Mouse (Mus musculus) G1E (cell line): ENCODE measurements around the gene Gstm5. TPM values are rescaled to one million over a fixed set of nuclear protein-coding genes. Genes with fewer than 3 reads are reported as not detected.

Source experiments
- ATAC-seq: 2 replicates; pipeline ENCODE4 v1.8.0; 2016; ENCODE audit warnings: mild to moderate bottlenecking; ENCODE audit not compliant: insufficient number of reproducible peaks, poor library complexity, low FRiP score, severe bottlenecking; ENCODE audit errors: extremely low read depth
- DNase-seq: peaks from one replicate; pipeline ENCODE4 v3.0.0; 2012; ENCODE audit warnings: low spot score
- H3K27me3 ChIP-seq: 2 replicates; pipeline ENCODE4 v1.6.1; 2012; ENCODE audit warnings: mild to moderate bottlenecking, low read length, inconsistent platforms; ENCODE audit not compliant: insufficient read depth
- H3K36me3 ChIP-seq: replicated peaks from 2 replicates; pipeline ENCODE3; 2012; ENCODE audit warnings: mild to moderate bottlenecking, inconsistent platforms
- H3K4me1 ChIP-seq: 2 replicates; pipeline ENCODE4 v1.6.1; 2012; ENCODE audit warnings: low read depth, low read length, inconsistent platforms, mixed read lengths; ENCODE audit not compliant: insufficient read depth
- H3K4me3 ChIP-seq: 2 replicates; pipeline ENCODE4 v1.5.1; 2012; ENCODE audit warnings: low read depth, mild to moderate bottlenecking, inconsistent platforms, low read length, moderate library complexity, mixed read lengths
- H3K9me3 ChIP-seq: replicated peaks from 2 replicates; pipeline ENCODE4 v1.6.1; 2012; ENCODE audit warnings: inconsistent platforms
- CTCF ChIP-seq: IDR thresholded peaks from 2 replicates; pipeline ENCODE4 v1.5.1; 2012; ENCODE audit warnings: low read depth, low read length, inconsistent platforms, mixed read lengths
- GATA1 ChIP-seq: IDR thresholded peaks from 2 replicates; pipeline ENCODE4 v1.6.1; 2012; ENCODE audit warnings: borderline replicate concordance, low read length, inconsistent platforms, mixed read lengths
- GATA2 ChIP-seq: IDR thresholded peaks from 2 replicates; pipeline ENCODE4 v1.6.1; 2012; ENCODE audit warnings: low read depth, low read length, inconsistent platforms, borderline replicate concordance
- POLR2AphosphoS5 ChIP-seq: IDR thresholded peaks from 2 replicates; pipeline ENCODE4 v1.6.1; 2012; ENCODE audit warnings: low read depth, low read length, inconsistent platforms; ENCODE audit not compliant: insufficient replicate concordance
- TAL1 ChIP-seq: conservative IDR thresholded peaks from 2 replicates; pipeline ENCODE4 v1.6.1; 2012; ENCODE audit warnings: low read depth, low read length, inconsistent platforms, mixed read lengths
- polyA plus RNA-seq: library from polyadenylated mRNA; stranded (reverse); fragments of >175 nt; gene quantifications from 2 replicates; pipeline ENCODE4 v1.2.3, GENCODE M21; 2012
- total RNA-seq, 2 experiments: library from RNA; stranded (forward) in 1 of 2; stranded (reverse) in 1 of 2; fragments of 200-1000 nt in 1 of 2; fragments of >200 nt in 1 of 2; fragmentation: Nextera tagmentation in 1 of 2; gene quantifications; 2 replicates each; pipeline ENCODE4 v1.2.3; 2014 to 2017

Gene Gstm5
- total and polyA plus RNA-seq, 3 experiments = not detected

- H3K4me3 ChIP-seq = no peak overlapping the region
- peaks cover 2% of the 10 kb centered on the region; the same call in 1 of the 2 replicates for H3K4me1 ChIP-seq
- TF ChIP-seq GATA2 = no peak
- no peak for TF ChIP-seq TAL1
- no peak for TF ChIP-seq POLR2AphosphoS5
- no peak for DNase-seq
- no peak for ATAC-seq
- no peaks in the 10 kb centered on the region for H3K27me3 ChIP-seq
- no peaks in the 10 kb centered on the region for H3K9me3 ChIP-seq
- no peaks in the 10 kb centered on the region for H3K36me3 ChIP-seq
Observed at GRCm38 (mm10) chr3:107939830-107940229, 44.2 kb downstream of the Gstm5 start.

GRCm38 (mm10) chr3:107940524-107940923, 44.9 kb downstream of the Gstm5 start:
- no peak for DNase-seq
- Histone ChIP-seq H3K4me3 (no peak overlapping the region), H3K4me1 (peaks cover 2% of the 10 kb centered on the region; the same call in 1 of the 2 replicates), H3K36me3 (no peaks in the 10 kb centered on the region), H3K9me3 (no peaks in the 10 kb centered on the region), H3K27me3 (no peaks in the 10 kb centered on the region)
- TF ChIP-seq GATA1 = no peak
- TF ChIP-seq TAL1 = no peak
- no peak for ATAC-seq

DNA sequence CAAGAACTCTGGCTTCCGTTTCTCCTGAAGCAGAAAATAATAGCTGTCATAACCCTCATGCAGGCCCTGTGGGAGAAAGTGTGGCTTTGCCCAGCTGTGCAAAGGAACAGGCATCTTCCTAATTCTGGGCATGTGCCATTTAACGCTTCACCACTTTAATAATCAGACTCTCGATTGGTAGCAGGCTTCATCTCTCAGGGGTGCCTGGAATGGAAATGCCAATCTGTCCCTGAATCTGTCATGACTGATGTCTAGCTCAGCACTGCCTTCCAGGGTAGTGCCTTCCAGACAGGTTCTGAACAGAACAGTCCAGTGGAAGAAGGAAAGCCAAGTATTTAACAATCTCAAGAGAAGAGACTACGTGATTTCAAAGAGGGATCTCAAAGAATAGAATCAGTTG, 45.6 kb downstream of the Gstm5 start:
- H3K27me3 ChIP-seq = no peaks in the 10 kb centered on the region
- ATAC-seq = no peak

GRCm38 (mm10) chr3:107943239-107943990, 47.8 kb downstream of the Gstm5 start, which contains the start of gene Gstm6:
Gene Gstm6, minus strand, starts transcription at chr3:107943749.
- Histone ChIP-seq H3K9me3 (no peaks in the 10 kb centered on the region), H3K27me3 (peaks cover 4% of the 10 kb centered on the region; the same call in 1 of the 2 replicates), H3K36me3 (no peaks in the 10 kb centered on the region), H3K4me1 (peaks cover 2% of the 10 kb centered on the region; the same call in 1 of the 2 replicates), H3K4me3 (no peak within 1 kb of the TSS)
- ATAC-seq (no peak), DNase-seq (no peak)
- TF ChIP-seq TAL1 = no peak
- no peak for TF ChIP-seq CTCF
- no peak for TF ChIP-seq GATA1

More for the DNA sequence above, 45.6 kb downstream of the Gstm5 start:
- Histone ChIP-seq H3K4me3 (no peak overlapping the region), H3K36me3 (no peaks in the 10 kb centered on the region), H3K9me3 (no peaks in the 10 kb centered on the region), H3K4me1 (peaks cover 2% of the 10 kb centered on the region; the same call in 1 of the 2 replicates)
- no peak for DNase-seq
- TF ChIP-seq TAL1 = no peak

- Histone ChIP-seq H3K36me3 (no peaks in the 10 kb centered on the region), H3K4me3 (no peak overlapping the region), H3K4me1 (no peaks in the 10 kb centered on the region), H3K27me3 (peaks cover 7% of the 10 kb centered on the region; the same call in 1 of the 2 replicates), H3K9me3 (no peaks in the 10 kb centered on the region)
- TF ChIP-seq POLR2AphosphoS5 = no peak
- no peak for TF ChIP-seq GATA2
- no peak for TF ChIP-seq GATA1
- TF ChIP-seq CTCF = no peak
- TF ChIP-seq TAL1 = no peak
- DNase-seq (no peak), ATAC-seq (no peak)
Observed at GRCm38 (mm10) chr3:107945729-107946128, 50.1 kb downstream of the Gstm5 start.

Other genes starting within 250 kb of the Gstm5 start
- 146 and 149 TPM in 2 replicates for gene Ahcyl1, start 199.3 kb upstream of the Gstm5 start, total RNA-seq (2014; fragmentation: Nextera tagmentation)
- gene Ahcyl1, start 199.3 kb upstream of the Gstm5 start, total RNA-seq (2017) = 43.7 and 54.9 TPM in 2 replicates
- gene Ahcyl1, start 199.3 kb upstream of the Gstm5 start, polyA plus RNA-seq = 18.2 and 21.4 TPM in 2 replicates
- not detected in 2 replicates for gene Csf1, start 135.4 kb upstream of the Gstm5 start, total RNA-seq (2014; fragmentation: Nextera tagmentation)
- gene Csf1, start 135.4 kb upstream of the Gstm5 start, total RNA-seq (2017) = 0.06 and 0.11 TPM in 2 replicates
- gene Csf1, start 135.4 kb upstream of the Gstm5 start, polyA plus RNA-seq = 0.03 TPM in 1 of 2 replicates, not detected in the other
- not detected in 2 replicates for gene Eps8l3, start 18.6 kb upstream of the Gstm5 start, total RNA-seq (2014; fragmentation: Nextera tagmentation)
- 0.06 TPM in 1 of 2 replicates, not detected in the other for gene Eps8l3, start 18.6 kb upstream of the Gstm5 start, total RNA-seq (2017)
- gene Eps8l3, start 18.6 kb upstream of the Gstm5 start, polyA plus RNA-seq = not detected in 2 replicates
- gene Gstm7, start 36.0 kb downstream of the Gstm5 start, total RNA-seq (2014; fragmentation: Nextera tagmentation) = not detected in 2 replicates
- gene Gstm7, start 36.0 kb downstream of the Gstm5 start, total RNA-seq (2017) = not detected in 2 replicates
- gene Gstm7, start 36.0 kb downstream of the Gstm5 start, polyA plus RNA-seq = not detected in 2 replicates
- gene Gstm6, start 47.9 kb downstream of the Gstm5 start, total RNA-seq (2014; fragmentation: Nextera tagmentation) = not detected in 2 replicates
- 0.12 and 0.16 TPM in 2 replicates for gene Gstm6, start 47.9 kb downstream of the Gstm5 start, total RNA-seq (2017)
- gene Gstm6, start 47.9 kb downstream of the Gstm5 start, polyA plus RNA-seq = not detected in 2 replicates
- gene Gstm3, start 73.5 kb downstream of the Gstm5 start, total RNA-seq (2014; fragmentation: Nextera tagmentation) = not detected in 2 replicates
- not detected in 2 replicates for gene Gstm3, start 73.5 kb downstream of the Gstm5 start, total RNA-seq (2017)
- not detected in 2 replicates for gene Gstm3, start 73.5 kb downstream of the Gstm5 start, polyA plus RNA-seq
- gene Gstm2, start 90.6 kb downstream of the Gstm5 start, total RNA-seq (2014; fragmentation: Nextera tagmentation) = not detected in 2 replicates
- gene Gstm2, start 90.6 kb downstream of the Gstm5 start, total RNA-seq (2017) = not detected in 2 replicates
- not detected in 2 replicates for gene Gstm2, start 90.6 kb downstream of the Gstm5 start, polyA plus RNA-seq
- not detected in 2 replicates for gene Gstm1, start 122.2 kb downstream of the Gstm5 start, total RNA-seq (2014; fragmentation: Nextera tagmentation)
- 0.12 TPM in 1 of 2 replicates, not detected in the other for gene Gstm1, start 122.2 kb downstream of the Gstm5 start, total RNA-seq (2017)
- 0.53 and 0.63 TPM in 2 replicates for gene Gstm1, start 122.2 kb downstream of the Gstm5 start, polyA plus RNA-seq
- gene Gstm4, start 149.1 kb downstream of the Gstm5 start, total RNA-seq (2014; fragmentation: Nextera tagmentation) = not detected in 2 replicates
- not detected in 2 replicates for gene Gstm4, start 149.1 kb downstream of the Gstm5 start, total RNA-seq (2017)
- not detected in 2 replicates for gene Gstm4, start 149.1 kb downstream of the Gstm5 start, polyA plus RNA-seq
- 169 and 188 TPM in 2 replicates for gene Ampd2, start 190.8 kb downstream of the Gstm5 start, total RNA-seq (2014; fragmentation: Nextera tagmentation)
- gene Ampd2, start 190.8 kb downstream of the Gstm5 start, total RNA-seq (2017) = 81.6 and 85.9 TPM in 2 replicates
- gene Ampd2, start 190.8 kb downstream of the Gstm5 start, polyA plus RNA-seq = 380 and 438 TPM in 2 replicates
- 9.0 and 10.2 TPM in 2 replicates for gene Gnat2, start 197.0 kb downstream of the Gstm5 start, total RNA-seq (2014; fragmentation: Nextera tagmentation)
- 2.0 and 4.5 TPM in 2 replicates for gene Gnat2, start 197.0 kb downstream of the Gstm5 start, total RNA-seq (2017)
- gene Gnat2, start 197.0 kb downstream of the Gstm5 start, polyA plus RNA-seq = 0.85 and 2.4 TPM in 2 replicates